Mouse (Mus musculus): ENCODE results near the gene Stx18. TPM values are rescaled to one million over a fixed set of nuclear protein-coding genes. Genes with fewer than 3 reads are reported as not detected.

Gene Stx18
- polyA plus RNA-seq, 1 experiment, result 52.3 TPM

DNA sequence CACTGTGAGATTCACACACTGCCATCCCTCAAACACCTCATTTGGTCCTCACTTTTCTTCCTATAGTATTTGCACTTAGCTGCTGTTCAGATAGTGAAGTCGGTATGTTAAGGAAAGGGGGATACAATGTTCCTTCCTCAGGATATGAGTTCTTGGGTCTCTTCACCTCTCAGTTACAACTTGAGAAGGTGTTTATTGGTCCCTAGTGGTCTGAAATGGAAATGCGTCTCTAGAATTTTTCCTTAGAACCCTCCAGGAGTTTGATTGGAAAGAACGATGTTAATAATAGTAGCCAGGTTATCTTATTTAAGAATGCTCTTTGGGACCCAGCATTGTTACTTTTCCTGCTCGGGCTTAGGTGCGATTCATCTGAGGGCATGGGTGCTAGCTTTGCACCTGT, 24.2 kb downstream of the Stx18 start:
- Histone ChIP-seq H3K4me1 (ENCODE audit: control insufficient read depth, insufficient read depth, low read length) (peaks cover 9% of the 10 kb centered on the region; the same call in 1 of the 2 replicates), H3K4me3 (replicated peaks; ENCODE audit: insufficient read depth, low read depth, low read length) (no peak overlapping the region), H3K27ac (ENCODE audit: insufficient read depth, low read length) (no peak overlapping the region), H3K27me3 (ENCODE audit: control insufficient read depth, insufficient read depth, low read length) (no peaks in the 10 kb centered on the region)
- no peak for TF ChIP-seq POLR2A (IDR thresholded peaks at IDR 0.05; ENCODE audit: borderline replicate concordance, insufficient read depth, low read length)
- no peak for DNase-seq
- WGBS, result 32% methylated on average over 5 of the region's 5 CpGs

DNA sequence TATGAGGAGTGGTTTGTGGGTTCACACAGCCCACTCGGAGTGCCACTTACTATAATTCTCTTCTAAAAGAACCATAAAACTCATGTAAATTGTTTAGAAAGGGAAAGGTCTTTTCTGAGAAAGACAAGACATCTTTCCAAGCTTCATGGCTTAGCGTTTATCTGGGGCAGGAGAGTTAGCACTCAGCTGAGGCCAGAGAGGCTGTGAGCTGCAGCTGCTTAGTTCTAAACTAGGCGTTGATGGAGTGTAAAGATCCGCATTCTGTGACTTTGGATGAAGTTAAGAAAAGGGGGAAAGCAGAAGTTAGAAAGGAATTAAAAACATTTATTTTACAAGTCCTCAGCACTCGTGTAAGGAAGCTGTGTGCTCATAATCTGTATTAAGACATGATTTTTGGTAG, 24.8 kb downstream of the Stx18 start:
- DNase-seq, result no peak
- TF ChIP-seq POLR2A (IDR thresholded peaks at IDR 0.05; ENCODE audit: borderline replicate concordance, insufficient read depth, low read length) (no peak), CTCF (IDR thresholded peaks at IDR 0.05; ENCODE audit: borderline replicate concordance, insufficient read depth, low read depth, low read length) (no peak)
- WGBS, result 91% methylated on average over 5 of the region's 5 CpGs

DNA sequence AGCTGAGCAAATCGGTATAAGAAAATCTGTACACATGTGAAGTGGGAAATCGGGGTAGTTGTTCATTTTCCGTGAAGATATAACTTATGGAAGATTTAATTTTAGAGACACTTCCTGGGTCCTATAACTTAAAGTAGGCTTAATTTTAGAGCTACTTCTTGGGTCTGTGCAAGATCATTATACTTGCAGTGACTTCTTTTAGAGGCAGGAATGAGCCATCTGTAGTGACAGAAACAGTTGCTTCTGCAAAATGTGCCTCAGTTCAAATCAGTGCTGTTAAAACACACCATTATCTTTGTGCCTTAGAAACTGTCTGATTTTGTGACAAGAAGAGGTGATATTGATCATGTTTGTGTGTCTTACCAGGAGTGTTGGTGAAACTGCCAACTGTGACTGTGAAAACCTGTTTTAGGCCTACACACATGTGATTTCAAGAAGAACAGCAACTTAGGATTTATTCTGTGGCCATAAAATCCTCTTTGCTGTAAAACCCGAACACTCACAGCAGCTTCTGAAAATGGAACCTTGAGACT, 25.6 kb downstream of the Stx18 start:
- TF ChIP-seq CTCF (IDR thresholded peaks at IDR 0.05; ENCODE audit: borderline replicate concordance, insufficient read depth, low read depth, low read length) (no peak), POLR2A (IDR thresholded peaks at IDR 0.05; ENCODE audit: borderline replicate concordance, insufficient read depth, low read length) (no peak)
- H3K27ac ChIP-seq (ENCODE audit: insufficient read depth, low read length), result no peak overlapping the region

More for the DNA sequence above, 24.8 kb downstream of the Stx18 start:
- H3K4me3 ChIP-seq (replicated peaks; ENCODE audit: insufficient read depth, low read depth, low read length), result no peak overlapping the region
- H3K27me3 ChIP-seq (ENCODE audit: control insufficient read depth, insufficient read depth, low read length), result no peaks in the 10 kb centered on the region
- H3K4me1 ChIP-seq (ENCODE audit: control insufficient read depth, insufficient read depth, low read length), result peaks cover 9% of the 10 kb centered on the region; the same call in 1 of the 2 replicates
- H3K27ac ChIP-seq (ENCODE audit: insufficient read depth, low read length), result no peak overlapping the region

DNA sequence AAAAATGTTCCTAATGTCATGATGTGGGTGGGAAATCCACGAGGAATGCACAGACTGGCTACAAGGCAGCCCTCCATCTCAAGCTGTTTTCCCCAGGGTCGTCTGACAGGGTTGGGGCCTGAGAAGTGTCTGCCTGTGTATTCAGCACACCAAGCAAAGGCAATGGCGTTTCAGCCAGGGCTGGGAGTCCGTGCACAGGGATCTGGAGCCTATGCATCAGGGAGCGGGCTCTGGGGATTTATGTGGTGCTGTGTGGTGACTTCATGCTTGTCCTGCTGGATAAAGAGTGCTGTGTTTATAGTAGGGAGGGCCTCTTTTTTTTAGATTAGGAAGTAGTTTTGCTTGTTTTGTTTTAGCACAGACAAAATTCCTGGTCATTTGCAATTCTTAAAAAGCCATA, 26.2 kb downstream of the Stx18 start:
- Histone ChIP-seq H3K4me3 (replicated peaks; ENCODE audit: insufficient read depth, low read depth, low read length) (no peak overlapping the region), H3K27me3 (ENCODE audit: control insufficient read depth, insufficient read depth, low read length) (no peaks in the 10 kb centered on the region), H3K4me1 (ENCODE audit: control insufficient read depth, insufficient read depth, low read length) (peaks cover 9% of the 10 kb centered on the region; the same call in 1 of the 2 replicates), H3K27ac (ENCODE audit: insufficient read depth, low read length) (no peak overlapping the region)
- 71% methylated on average over 5 of the region's 5 CpGs for WGBS
- TF ChIP-seq POLR2A (IDR thresholded peaks at IDR 0.05; ENCODE audit: borderline replicate concordance, insufficient read depth, low read length) (no peak), CTCF (IDR thresholded peaks at IDR 0.05; ENCODE audit: borderline replicate concordance, insufficient read depth, low read depth, low read length) (no peak)
- no peak for DNase-seq

More for the DNA sequence above, 25.6 kb downstream of the Stx18 start:
- peaks cover 9% of the 10 kb centered on the region; the same call in 1 of the 2 replicates for H3K4me1 ChIP-seq (ENCODE audit: control insufficient read depth, insufficient read depth, low read length)
- no peaks in the 10 kb centered on the region for H3K27me3 ChIP-seq (ENCODE audit: control insufficient read depth, insufficient read depth, low read length)
- no peak for DNase-seq
- no peak overlapping the region for H3K4me3 ChIP-seq (replicated peaks; ENCODE audit: insufficient read depth, low read depth, low read length)
- WGBS, result 94% methylated on average over 4 of the region's 4 CpGs

DNA sequence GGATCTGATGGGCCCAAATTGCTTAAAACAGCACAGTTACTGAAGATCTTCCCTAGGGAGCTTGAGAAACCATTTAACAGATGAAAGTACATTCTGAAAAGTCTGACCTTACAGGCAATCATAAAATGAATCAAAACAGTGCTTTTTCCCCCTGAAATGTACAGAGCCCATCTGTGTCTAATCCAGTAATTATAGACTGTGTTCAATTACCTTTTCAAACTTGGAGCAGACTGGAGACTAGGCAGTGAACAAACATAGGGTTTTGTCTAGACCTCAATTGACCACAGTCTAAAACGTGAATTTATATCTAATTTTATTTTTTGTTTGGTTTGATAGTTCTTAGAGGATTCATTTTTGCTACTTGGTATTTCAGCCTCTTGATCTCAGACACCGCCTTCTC, 26.9 kb downstream of the Stx18 start:
- TF ChIP-seq POLR2A (IDR thresholded peaks at IDR 0.05; ENCODE audit: borderline replicate concordance, insufficient read depth, low read length) (no peak), CTCF (IDR thresholded peaks at IDR 0.05; ENCODE audit: borderline replicate concordance, insufficient read depth, low read depth, low read length) (no peak)
- Histone ChIP-seq H3K27me3 (ENCODE audit: control insufficient read depth, insufficient read depth, low read length) (no peaks in the 10 kb centered on the region), H3K4me1 (ENCODE audit: control insufficient read depth, insufficient read depth, low read length) (peaks cover 9% of the 10 kb centered on the region; the same call in 1 of the 2 replicates), H3K27ac (ENCODE audit: insufficient read depth, low read length) (no peak overlapping the region), H3K4me3 (replicated peaks; ENCODE audit: insufficient read depth, low read depth, low read length) (no peak overlapping the region)
- WGBS, result 80% methylated on average over 2 of the region's 2 CpGs
- no peak for DNase-seq

DNA sequence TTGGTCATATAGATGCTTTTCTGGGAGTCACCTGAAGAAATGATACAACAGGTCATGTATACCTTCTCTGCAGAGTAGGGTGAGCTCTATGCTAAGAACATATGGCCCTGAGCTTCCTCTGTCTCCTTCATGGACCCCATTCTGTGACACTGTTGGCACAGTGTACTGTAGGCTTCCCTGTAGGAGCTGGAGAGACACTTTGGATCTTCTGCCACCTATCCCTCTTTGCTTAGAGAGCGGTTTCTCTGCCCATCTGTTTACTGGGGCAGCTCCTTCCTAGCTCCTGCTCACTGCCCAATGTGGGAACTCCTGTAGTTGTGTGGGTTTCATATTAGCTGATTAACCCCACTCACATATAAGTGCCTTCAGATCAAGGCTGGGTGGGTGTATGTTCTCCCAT, 28.1 kb downstream of the Stx18 start:
- no peak overlapping the region for H3K4me3 ChIP-seq (replicated peaks; ENCODE audit: insufficient read depth, low read depth, low read length)
- TF ChIP-seq CTCF (IDR thresholded peaks at IDR 0.05; ENCODE audit: borderline replicate concordance, insufficient read depth, low read depth, low read length) (no peak), POLR2A (IDR thresholded peaks at IDR 0.05; ENCODE audit: borderline replicate concordance, insufficient read depth, low read length) (no peak)
- H3K27me3 ChIP-seq (ENCODE audit: control insufficient read depth, insufficient read depth, low read length), result no peaks in the 10 kb centered on the region
- DNase-seq, result peak; percentile 40 to 74
- H3K27ac ChIP-seq (ENCODE audit: insufficient read depth, low read length), result no peak overlapping the region
- H3K4me1 ChIP-seq (ENCODE audit: control insufficient read depth, insufficient read depth, low read length), result peaks cover 9% of the 10 kb centered on the region; the same call in 1 of the 2 replicates
- WGBS, result 19% methylated on average over 1 of the region's 1 CpGs

DNA sequence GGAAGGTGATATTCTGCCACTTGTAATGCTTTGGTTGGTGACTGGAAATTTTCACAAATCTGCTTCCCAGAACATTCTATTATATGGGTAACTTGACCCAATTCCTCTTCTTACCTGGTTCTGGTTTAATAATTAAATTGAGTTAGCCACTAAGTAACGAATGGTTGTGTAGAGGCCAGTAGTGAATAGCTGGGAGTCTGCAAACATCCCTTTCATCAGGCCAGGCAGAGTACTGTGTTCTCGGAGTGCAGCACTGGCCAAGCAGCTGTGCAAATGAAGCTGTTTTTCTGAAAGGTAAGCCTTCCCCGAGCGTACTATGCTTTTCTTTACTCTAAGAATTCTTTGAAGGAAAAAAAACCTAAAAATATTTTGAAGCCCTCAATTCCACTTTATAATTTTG, 37.8 kb downstream of the Stx18 start:
- Histone ChIP-seq H3K27me3 (ENCODE audit: control insufficient read depth, insufficient read depth, low read length) (no peaks in the 10 kb centered on the region), H3K4me3 (replicated peaks; ENCODE audit: insufficient read depth, low read depth, low read length) (no peak overlapping the region), H3K4me1 (ENCODE audit: control insufficient read depth, insufficient read depth, low read length) (no peaks in the 10 kb centered on the region), H3K27ac (ENCODE audit: insufficient read depth, low read length) (no peak overlapping the region)
- TF ChIP-seq CTCF (IDR thresholded peaks at IDR 0.05; ENCODE audit: borderline replicate concordance, insufficient read depth, low read depth, low read length) (no peak), POLR2A (IDR thresholded peaks at IDR 0.05; ENCODE audit: borderline replicate concordance, insufficient read depth, low read length) (no peak)
- no peak for DNase-seq
- 87% methylated on average over 4 of the region's 4 CpGs for WGBS

DNA sequence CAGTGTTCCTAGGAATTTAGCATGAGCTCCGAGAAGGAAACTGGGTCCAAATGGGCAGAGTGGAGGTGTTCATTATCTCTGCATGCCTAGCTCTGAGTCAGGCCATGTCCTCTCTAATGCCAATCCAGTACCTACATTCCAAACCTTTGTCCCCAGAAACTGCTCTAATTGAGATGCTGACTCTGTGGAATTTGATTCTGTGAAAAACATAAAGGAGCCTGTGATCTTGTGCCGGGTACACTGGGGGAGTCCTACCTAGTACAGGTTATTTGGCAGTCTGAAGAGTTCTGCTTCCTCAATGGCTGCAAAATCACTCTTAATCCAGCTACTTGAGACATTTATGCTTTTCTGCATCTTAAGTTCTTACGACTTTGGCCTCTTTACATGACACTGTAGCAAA, 40.0 kb downstream of the Stx18 start:
- DNase-seq, result no peak
- Histone ChIP-seq H3K27me3 (ENCODE audit: control insufficient read depth, insufficient read depth, low read length) (no peaks in the 10 kb centered on the region), H3K4me3 (replicated peaks; ENCODE audit: insufficient read depth, low read depth, low read length) (no peak overlapping the region), H3K27ac (ENCODE audit: insufficient read depth, low read length) (no peak overlapping the region), H3K4me1 (ENCODE audit: control insufficient read depth, insufficient read depth, low read length) (no peaks in the 10 kb centered on the region)
- 79% methylated on average over 3 of the region's 3 CpGs for WGBS
- TF ChIP-seq CTCF (IDR thresholded peaks at IDR 0.05; ENCODE audit: borderline replicate concordance, insufficient read depth, low read depth, low read length) (no peak), POLR2A (IDR thresholded peaks at IDR 0.05; ENCODE audit: borderline replicate concordance, insufficient read depth, low read length) (no peak)

Measured in cerebellum, adult 2 months (tissue).